Mouse (Mus musculus): Measurements from ENCODE around the gene Lpcat4. TPM values are rescaled to one million over a fixed set of nuclear protein-coding genes. Genes with fewer than 3 reads are reported as not detected.

The Lpcat4 gene
- polyA plus RNA-seq, 1 experiment from 2014 or later, result 24.3 TPM

DNA sequence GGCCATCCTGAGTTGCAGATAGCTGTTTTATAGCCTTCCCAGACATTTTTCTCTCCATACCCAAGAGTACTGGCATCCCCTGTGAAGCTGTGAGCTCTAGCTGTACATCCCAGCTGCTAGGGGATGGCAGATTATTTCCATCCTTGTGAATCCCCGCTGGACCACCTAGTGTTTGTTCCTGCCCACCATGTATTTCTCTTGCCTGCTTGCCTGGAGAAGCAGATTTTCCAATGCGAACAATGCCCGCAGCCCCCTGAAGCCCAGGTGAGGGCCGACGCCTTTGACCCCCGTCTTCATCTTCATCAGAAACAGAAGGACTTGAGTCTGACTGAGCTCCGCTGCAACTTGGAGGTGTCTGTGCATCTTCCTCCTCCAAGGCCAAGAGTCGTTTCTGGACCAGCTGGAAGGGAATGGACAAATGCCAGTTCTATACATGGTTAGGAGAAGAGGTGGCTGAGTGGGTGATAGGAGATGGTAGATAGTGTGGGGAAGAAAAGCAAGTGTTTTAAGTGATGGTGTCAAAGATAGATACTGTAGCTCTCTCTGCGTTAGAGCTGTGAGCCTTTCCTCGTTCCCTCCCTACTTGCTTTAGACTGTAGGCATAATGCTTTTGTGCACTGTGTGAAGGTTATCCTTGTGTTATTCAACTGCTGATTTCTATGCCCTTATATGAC, 10.6 kb downstream of the Lpcat4 start:
- Histone ChIP-seq H3K9ac (ENCODE audit: low read depth, low read length) (no peak overlapping the region), H3K27me3 (ENCODE audit: control insufficient read depth, insufficient read depth, low read length) (no peaks in the 10 kb centered on the region), H3K4me3 (ENCODE audit: low read length) (no peak overlapping the region), H3K27ac (ENCODE audit: low read depth, low read length) (no peak overlapping the region), H3K36me3 (ENCODE audit: control insufficient read depth, insufficient read depth, low read length) (0 out of 2 replicates have a peak, but pooled peaks cover 2% of the 10 kb centered on the region), H3K4me1 (ENCODE audit: control insufficient read depth, insufficient read depth, low read length) (no peaks in the 10 kb centered on the region), H3K4me2 (replicated peaks; ENCODE audit: low read depth, low read length) (no peak overlapping the region), H3K9me3 (ENCODE audit: control insufficient read depth, low read length) (no peaks in the 10 kb centered on the region)
- ATAC-seq (ENCODE audit: low FRiP score, low TSS enrichment), result no peak
- 91% methylated on average over 10 of the region's 10 CpGs for WGBS

- Histone ChIP-seq H3K9me3 (ENCODE audit: control insufficient read depth, low read length) (no peaks in the 10 kb centered on the region), H3K27ac (ENCODE audit: low read depth, low read length) (no peak overlapping the region), H3K4me2 (replicated peaks; ENCODE audit: low read depth, low read length) (no peak overlapping the region), H3K9ac (ENCODE audit: low read depth, low read length) (no peak overlapping the region), H3K27me3 (ENCODE audit: control insufficient read depth, insufficient read depth, low read length) (no peaks in the 10 kb centered on the region), H3K4me1 (ENCODE audit: control insufficient read depth, insufficient read depth, low read length) (no peaks in the 10 kb centered on the region), H3K36me3 (ENCODE audit: control insufficient read depth, insufficient read depth, low read length) (no peaks in the 10 kb centered on the region), H3K4me3 (ENCODE audit: low read length) (no peak overlapping the region)
- 55% methylated on average over 7 of the region's 7 CpGs for WGBS
- no peak for ATAC-seq (ENCODE audit: low FRiP score, low TSS enrichment)
Observed at GRCm38 (mm10) chr2:112254675-112255515, 15.6 kb downstream of the Lpcat4 start.

DNA sequence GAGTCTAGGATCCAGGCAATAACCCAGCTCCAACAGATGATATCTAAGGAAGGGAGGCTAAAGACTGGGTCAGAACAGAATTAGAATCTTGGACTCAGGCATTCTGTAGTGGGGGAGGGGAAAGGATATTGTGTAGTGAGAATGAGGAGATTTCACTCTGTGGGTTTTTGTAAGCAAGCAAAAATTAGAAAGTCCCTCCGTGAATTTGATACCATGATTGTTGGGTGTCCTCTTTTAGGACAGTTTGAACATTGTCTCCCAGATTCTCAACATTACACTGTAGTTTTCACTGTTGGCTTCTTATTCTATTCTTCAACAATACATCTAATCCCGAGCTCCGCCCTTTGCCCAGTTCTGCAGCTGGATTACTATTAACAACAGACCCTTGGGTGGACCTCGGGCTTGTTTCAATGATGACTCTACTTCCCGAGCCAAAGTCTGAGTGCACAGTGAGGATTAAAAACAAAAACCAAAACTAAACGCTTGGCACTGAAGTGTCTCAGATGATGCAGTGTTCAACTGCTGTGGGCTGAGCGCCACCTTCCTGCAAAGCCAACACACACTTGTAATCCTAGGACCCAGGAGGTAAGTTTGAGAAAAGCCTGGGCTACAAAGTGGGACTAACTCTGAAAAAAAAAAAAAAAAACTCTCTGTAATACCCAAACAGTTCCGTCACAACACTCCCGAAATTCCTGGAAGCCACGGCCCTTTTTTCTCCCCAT, 20.1 kb downstream of the Lpcat4 start, which contains the start of gene Nutm1:
TSS of gene Nutm1 (minus strand) at position 51 of the 722 bp plus-strand sequence.
- Histone ChIP-seq H3K27me3 (ENCODE audit: control insufficient read depth, insufficient read depth, low read length) (no peaks in the 10 kb centered on the region), H3K4me3 (ENCODE audit: low read length) (no peak within 1 kb of the TSS), H3K4me2 (replicated peaks; ENCODE audit: low read depth, low read length) (no peak within 1 kb of the TSS), H3K27ac (ENCODE audit: low read depth, low read length) (no peak within 1 kb of the TSS), H3K9me3 (ENCODE audit: control insufficient read depth, low read length) (no peaks in the 10 kb centered on the region), H3K9ac (ENCODE audit: low read depth, low read length) (no peak within 1 kb of the TSS), H3K36me3 (ENCODE audit: control insufficient read depth, insufficient read depth, low read length) (no peaks in the 10 kb centered on the region), H3K4me1 (ENCODE audit: control insufficient read depth, insufficient read depth, low read length) (0 out of 2 replicates have a peak, but pooled peaks cover 3% of the 10 kb centered on the region)
- no peak for ATAC-seq (ENCODE audit: low FRiP score, low TSS enrichment)
- WGBS, result 77% methylated on average over 10 of the region's 10 CpGs

GRCm38 (mm10) chr2:112261748-112262653, 22.7 kb downstream of the Lpcat4 start, which contains the start of gene Nop10:
Gene Nop10 (plus strand): TSS chr2:112261926.
- H3K4me2 ChIP-seq (replicated peaks; ENCODE audit: low read depth, low read length), result peak within 1 kb of the TSS; percentile 52
- H3K9me3 ChIP-seq (ENCODE audit: control insufficient read depth, low read length), result no peaks in the 10 kb centered on the region
- no peaks in the 10 kb centered on the region for H3K36me3 ChIP-seq (ENCODE audit: control insufficient read depth, insufficient read depth, low read length)
- H3K4me1 ChIP-seq (ENCODE audit: control insufficient read depth, insufficient read depth, low read length), result peaks cover 9% of the 10 kb centered on the region; the same call in 1 of the 2 replicates
- no peaks in the 10 kb centered on the region for H3K27me3 ChIP-seq (ENCODE audit: control insufficient read depth, insufficient read depth, low read length)
- under 1% methylated on average over 36 of the region's 36 CpGs for WGBS
- H3K9ac ChIP-seq (ENCODE audit: low read depth, low read length), result peak within 1 kb of the TSS; percentile 64
- H3K27ac ChIP-seq (ENCODE audit: low read depth, low read length), result 0 out of 2 replicates have a peak within 1 kb of the TSS, but pooled peaks have one; percentile 47
- peak; percentile 65 for ATAC-seq (ENCODE audit: low FRiP score, low TSS enrichment)
- peak within 1 kb of the TSS; percentile 77 for H3K4me3 ChIP-seq (ENCODE audit: low read length)

DNA sequence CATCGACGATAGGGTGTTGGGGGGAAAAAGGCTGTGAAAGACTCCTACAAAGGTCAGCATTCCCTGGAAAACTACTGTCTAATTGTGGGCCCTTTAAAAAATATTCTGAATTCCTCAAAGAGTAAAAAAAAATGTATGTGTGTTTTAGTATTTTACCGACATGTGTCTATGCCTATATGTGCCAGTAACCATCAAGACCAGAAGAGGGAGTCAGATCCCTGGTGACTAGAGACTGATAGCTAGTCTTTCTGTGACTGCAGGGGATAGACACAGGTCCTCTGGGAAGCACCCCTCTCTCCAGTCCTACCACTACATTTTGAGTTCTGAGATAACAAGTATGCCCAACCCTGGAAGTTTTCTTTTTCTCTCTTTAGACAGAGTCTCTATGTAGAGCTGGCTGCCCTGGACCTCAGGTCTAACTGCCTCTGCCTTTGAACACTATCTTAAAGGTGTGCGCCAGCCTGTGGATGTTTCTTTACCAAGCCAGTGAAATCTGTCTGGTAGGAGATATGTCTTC, 23.6 kb downstream of the Lpcat4 start:
- Histone ChIP-seq H3K4me3 (ENCODE audit: low read length) (peak overlapping the region; percentile 77), H3K4me1 (ENCODE audit: control insufficient read depth, insufficient read depth, low read length) (peaks cover 9% of the 10 kb centered on the region; the same call in 1 of the 2 replicates), H3K27ac (ENCODE audit: low read depth, low read length) (no peak overlapping the region), H3K9me3 (ENCODE audit: control insufficient read depth, low read length) (no peaks in the 10 kb centered on the region), H3K9ac (ENCODE audit: low read depth, low read length) (peak overlapping the region; percentile 64; the same call in 1 of the 2 replicates), H3K27me3 (ENCODE audit: control insufficient read depth, insufficient read depth, low read length) (no peaks in the 10 kb centered on the region), H3K36me3 (ENCODE audit: control insufficient read depth, insufficient read depth, low read length) (no peaks in the 10 kb centered on the region), H3K4me2 (replicated peaks; ENCODE audit: low read depth, low read length) (peak overlapping the region; percentile 52)
- ATAC-seq (ENCODE audit: low FRiP score, low TSS enrichment), result no peak
- WGBS, result 37% methylated on average over 4 of the region's 4 CpGs

DNA sequence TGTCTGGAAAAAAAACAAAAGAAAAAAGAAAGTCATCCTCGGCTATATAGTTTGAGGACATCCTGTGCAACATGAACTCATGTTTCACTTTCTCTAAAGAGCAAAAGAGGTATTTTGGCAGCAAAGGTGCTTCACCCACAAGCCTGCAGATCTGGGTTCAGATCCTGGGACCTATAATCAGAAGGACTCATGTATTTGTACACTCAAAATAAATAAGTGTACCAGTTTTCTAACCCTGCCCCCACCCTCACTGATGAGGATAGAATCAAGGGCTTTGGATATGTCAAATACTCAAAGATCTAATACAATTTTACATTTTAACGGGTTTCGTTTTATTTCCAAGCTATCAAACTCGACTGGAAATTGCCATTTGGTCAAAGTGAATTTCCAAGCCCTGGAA, 25.1 kb downstream of the Lpcat4 start:
- ATAC-seq (ENCODE audit: low FRiP score, low TSS enrichment), result no peak
- H3K9ac ChIP-seq (ENCODE audit: low read depth, low read length), result no peak overlapping the region
- H3K4me1 ChIP-seq (ENCODE audit: control insufficient read depth, insufficient read depth, low read length), result peaks cover 9% of the 10 kb centered on the region; the same call in 1 of the 2 replicates
- no peaks in the 10 kb centered on the region for H3K36me3 ChIP-seq (ENCODE audit: control insufficient read depth, insufficient read depth, low read length)
- no peaks in the 10 kb centered on the region for H3K9me3 ChIP-seq (ENCODE audit: control insufficient read depth, low read length)
- H3K4me2 ChIP-seq (replicated peaks; ENCODE audit: low read depth, low read length), result no peak overlapping the region
- H3K27me3 ChIP-seq (ENCODE audit: control insufficient read depth, insufficient read depth, low read length), result no peaks in the 10 kb centered on the region
- H3K27ac ChIP-seq (ENCODE audit: low read depth, low read length), result no peak overlapping the region
- 77% methylated on average over 4 of the region's 4 CpGs for WGBS
- H3K4me3 ChIP-seq (ENCODE audit: low read length), result no peak overlapping the region

DNA sequence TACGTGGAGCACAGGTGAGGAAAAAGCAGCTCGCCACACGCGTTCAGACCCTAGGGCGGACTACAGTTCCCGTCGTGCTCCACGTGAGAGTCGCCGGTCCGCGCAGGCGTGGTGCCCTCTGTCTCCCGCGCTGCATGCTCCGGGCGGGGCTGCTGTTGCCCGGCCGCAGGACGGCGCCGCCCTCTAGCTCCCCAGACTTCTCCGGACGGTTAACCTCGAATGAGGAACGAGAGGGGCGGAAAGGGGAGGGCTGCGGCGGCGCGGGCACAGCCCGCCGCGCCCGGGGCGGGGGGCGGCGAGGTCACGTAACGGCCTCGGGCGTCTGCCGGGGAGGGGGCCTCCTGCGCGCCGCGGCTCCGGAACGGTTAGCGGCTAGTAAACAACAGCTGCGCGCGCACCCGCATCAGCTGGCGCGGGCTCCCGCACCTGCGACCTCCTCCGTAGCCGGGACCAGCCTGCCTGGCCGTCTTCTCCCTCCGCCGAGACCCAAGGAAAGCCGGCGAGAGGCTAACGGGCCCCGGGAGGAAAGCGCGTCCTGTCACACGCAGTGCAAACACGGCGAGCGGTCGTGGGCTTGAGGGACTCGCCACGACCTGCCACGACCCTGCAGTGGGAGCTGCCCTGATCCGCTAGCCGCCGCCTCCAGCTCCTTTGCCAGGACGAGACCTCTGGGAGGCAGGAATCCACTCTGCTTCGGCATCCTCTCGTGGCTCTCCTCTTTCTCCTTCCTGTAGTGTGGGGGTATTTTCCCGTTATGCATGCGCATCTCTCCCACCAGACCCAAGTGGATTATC, 26.4 kb downstream of the Lpcat4 start, which contains the start of gene Slc12a6:
TSS of gene Slc12a6 (plus strand) at position 378 of the 794 bp plus-strand sequence.
- peak within 1 kb of the TSS; percentile 76 for H3K4me3 ChIP-seq (ENCODE audit: low read length)
- no peaks in the 10 kb centered on the region for H3K27me3 ChIP-seq (ENCODE audit: control insufficient read depth, insufficient read depth, low read length)
- peak within 1 kb of the TSS; percentile 72 for H3K9ac ChIP-seq (ENCODE audit: low read depth, low read length)
- peaks cover 9% of the 10 kb centered on the region; the same call in 1 of the 2 replicates for H3K4me1 ChIP-seq (ENCODE audit: control insufficient read depth, insufficient read depth, low read length)
- H3K9me3 ChIP-seq (ENCODE audit: control insufficient read depth, low read length), result no peaks in the 10 kb centered on the region
- H3K27ac ChIP-seq (ENCODE audit: low read depth, low read length), result peak within 1 kb of the TSS; percentile 72
- ATAC-seq (ENCODE audit: low FRiP score, low TSS enrichment), result peak; percentile 94
- no peaks in the 10 kb centered on the region for H3K36me3 ChIP-seq (ENCODE audit: control insufficient read depth, insufficient read depth, low read length)
- WGBS, result under 1% methylated on average over 69 of the region's 85 CpGs
- peak within 1 kb of the TSS; percentile 84 for H3K4me2 ChIP-seq (replicated peaks; ENCODE audit: low read depth, low read length)
